Mouse (Mus musculus): ENCODE results near the gene Suco.

The Suco gene

GRCm38 (mm10) chr1:161788339-161788738, 88.1 kb downstream of the Suco start, which contains the start of gene Fasl:
Gene Fasl (minus strand): TSS chr1:161788495.
- no peak for DNase-seq (ENCODE audit: low spot score in 2 of 2)

GRCm38 (mm10) chr1:161782725-161783124, 93.8 kb downstream of the Suco start:
- no peak for DNase-seq (ENCODE audit: low spot score in 2 of 2)

- DNase-seq (ENCODE audit: low spot score in 2 of 2): no peak
Measured at GRCm38 (mm10) chr1:161781594-161781993, 94.9 kb downstream of the Suco start.

GRCm38 (mm10) chr1:161779057-161779456, 97.4 kb downstream of the Suco start:
- no peak for DNase-seq (ENCODE audit: low spot score in 2 of 2)

- no peak for DNase-seq (ENCODE audit: low spot score in 2 of 2)
Measured at GRCm38 (mm10) chr1:161775151-161775550, 101.3 kb downstream of the Suco start.

GRCm38 (mm10) chr1:161771293-161771692, 105.2 kb downstream of the Suco start:
- no peak for DNase-seq (ENCODE audit: low spot score in 2 of 2)

GRCm38 (mm10) chr1:161769329-161769728, 107.2 kb downstream of the Suco start:
- DNase-seq (ENCODE audit: low spot score in 2 of 2): no peak

- DNase-seq (ENCODE audit: low spot score in 2 of 2): no peak
Measured at GRCm38 (mm10) chr1:161767101-161767524, 109.4 kb downstream of the Suco start.

- DNase-seq (ENCODE audit: low spot score in 2 of 2): no peak
Measured at GRCm38 (mm10) chr1:161766656-161767055, 109.8 kb downstream of the Suco start.
